16 mouse cellular contexts compared by ENCODE assay signal in the genomic region with DNA sequence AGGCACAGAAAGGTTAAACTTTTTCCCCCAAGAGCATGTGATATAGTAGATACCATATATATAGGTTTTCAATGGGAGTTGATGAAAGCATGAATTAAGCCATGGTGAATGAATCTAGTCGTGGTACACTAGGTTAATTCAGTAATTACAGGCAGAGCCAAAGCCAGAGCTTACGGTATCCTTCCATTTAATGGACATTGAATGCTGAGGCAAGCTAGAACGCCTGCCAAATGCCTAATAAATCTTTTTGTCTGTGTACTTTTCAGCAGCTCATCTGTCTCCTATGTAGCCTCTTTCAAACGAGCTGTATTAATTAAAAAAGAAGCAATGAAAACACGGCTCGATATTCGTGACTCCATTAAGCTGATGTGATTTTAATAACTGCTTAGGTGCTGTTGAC.
"Had no signal": no experiment of that assay in that cellular context is flagged by ENCODE, and none has a peak within 500 bp of the region (broad histone marks: within the 10 kb centered on the region; RNA-seq: fewer than 3 reads in every experiment).

No protein-coding gene starts in this region.

- H3K4me3 ChIP-seq: layer of hippocampus, adult 2 months; limb, embryonic 13.5 days; midbrain, embryonic 10.5 days had no signal

- H3K4me2 ChIP-seq: limb, embryonic 13.5 days had no signal

- H3K36me3 ChIP-seq: limb, embryonic 13.5 days; midbrain, embryonic 10.5 days had no signal

- DNase-seq: kidney, adult 11 months; kidney, adult 9 months; kidney, postnatal 10 days; kidney, postnatal 4 days; left cerebral cortex, postnatal 4 days; lung, adult 18-20 months; lung, postnatal 10 days; lung, postnatal 4 days; right cerebral cortex, adult 18-20 months; right cerebral cortex, postnatal 25 days; thymus, postnatal 36 days had no signal

- H3K9ac ChIP-seq: limb, embryonic 13.5 days; liver, embryonic 14.5 days had no signal

- ATAC-seq: midbrain, embryonic 16.5 days had no signal

- H3K4me1 ChIP-seq: limb, embryonic 13.5 days; midbrain, embryonic 10.5 days had no signal

- H3K9me3 ChIP-seq: limb, embryonic 13.5 days; midbrain, embryonic 10.5 days had no signal

- H3K27ac ChIP-seq: layer of hippocampus, adult 2 months; limb, embryonic 13.5 days; liver, embryonic 14.5 days; midbrain, embryonic 10.5 days had no signal

- H3K27me3 ChIP-seq: limb, embryonic 13.5 days had no signal
